In genomic region chr12:105105326-105105725, GRCm38 (mm10) we compare ENCODE assay signal across 37 mouse cellular contexts. TPM values are rescaled to one million over a fixed set of nuclear protein-coding genes. Genes with fewer than 3 reads are reported as not detected.
"Had no signal": no experiment of that assay in that cellular context is flagged by ENCODE, and none has a peak within 500 bp of the region (broad histone marks: within the 10 kb centered on the region; RNA-seq: fewer than 3 reads in every experiment).

No protein-coding gene starts in this region.

- H3K27ac ChIP-seq: embryonic facial prominence, embryonic 10.5 days; embryonic facial prominence, embryonic 12.5 days; embryonic facial prominence, embryonic 13.5 days; embryonic facial prominence, embryonic 15.5 days; forebrain, embryonic 10.5 days; forebrain, embryonic 12.5 days; forebrain, embryonic 15.5 days; gastrocnemius, adult 2 months had no signal

- H3K9ac ChIP-seq: embryonic facial prominence, embryonic 12.5 days; embryonic facial prominence, embryonic 13.5 days; embryonic facial prominence, embryonic 15.5 days; forebrain, embryonic 12.5 days; forebrain, embryonic 15.5 days; forebrain, postnatal 0 days had no signal

- H3K4me3 ChIP-seq: embryonic facial prominence, embryonic 10.5 days; embryonic facial prominence, embryonic 12.5 days; embryonic facial prominence, embryonic 13.5 days; embryonic facial prominence, embryonic 15.5 days; erythroblast, embryonic 14.5 days; forebrain, embryonic 10.5 days; forebrain, embryonic 12.5 days; forebrain, embryonic 15.5 days; gastrocnemius, adult 2 months had no signal

- H3K4me2 ChIP-seq: embryonic facial prominence, embryonic 12.5 days; embryonic facial prominence, embryonic 13.5 days; embryonic facial prominence, embryonic 15.5 days; forebrain, embryonic 12.5 days; forebrain, embryonic 15.5 days; heart, embryonic 11.5 days had no signal

- H3K27me3 ChIP-seq: embryonic facial prominence, embryonic 13.5 days; embryonic facial prominence, embryonic 15.5 days; forebrain, embryonic 15.5 days had no signal

- DNase-seq: cerebellum, adult 2 months; cerebellum, adult 8-10 months; cerebellum, adult 9-10 months; cerebellum, adult 9-11 months; cerebellum, postnatal 10 days; cerebellum, postnatal 25 days; cerebellum, postnatal 36 days; embryo, embryonic 11 days; forebrain, postnatal 0 days; gastrocnemius, adult 2 months; gastrocnemius, postnatal 10 days; gastrocnemius, postnatal 14 days; gastrocnemius, postnatal 25 days; gastrocnemius, postnatal 36 days; heart, adult 18-20 months had no signal

- H3K9me3 ChIP-seq: embryonic facial prominence, embryonic 10.5 days; embryonic facial prominence, embryonic 12.5 days; embryonic facial prominence, embryonic 13.5 days; embryonic facial prominence, embryonic 15.5 days; forebrain, embryonic 10.5 days; forebrain, embryonic 12.5 days; forebrain, embryonic 15.5 days had no signal

- ATAC-seq: forebrain, embryonic 14.5 days; forebrain, embryonic 15.5 days; forebrain, embryonic 16.5 days; forebrain, postnatal 0 days had no signal

- H3K36me3 ChIP-seq: embryonic facial prominence, embryonic 10.5 days; embryonic facial prominence, embryonic 12.5 days; embryonic facial prominence, embryonic 13.5 days; embryonic facial prominence, embryonic 15.5 days; forebrain, embryonic 10.5 days; forebrain, embryonic 12.5 days; forebrain, embryonic 15.5 days had no signal

RNA-seq across cellular contexts. Expression of gene Tcl1b2, which starts 40.5 kb away (rescaled TPM):
- total RNA-seq: common myeloid progenitor, adult 5-6 weeks; forebrain, postnatal 0 days; gastrocnemius, adult 18-20 months; gastrocnemius, adult 2 months; gastrocnemius, adult 8-10 months; gastrocnemius, postnatal 10 days; gastrocnemius, postnatal 14 days; gastrocnemius, postnatal 25 days; gastrocnemius, postnatal 36 days; gastrocnemius, postnatal 4 days; granulocyte monocyte progenitor cell, adult 5-6 weeks; heart, adult 18-20 months; heart, adult 8-10 months had no signal
- polyA plus RNA-seq: cerebellum, adult 2 months; cortical plate, adult 2 months; embryonic facial prominence, embryonic 10.5 days; embryonic facial prominence, embryonic 11.5 days; embryonic facial prominence, embryonic 12.5 days; embryonic facial prominence, embryonic 13.5 days; embryonic facial prominence, embryonic 14.5 days; embryonic facial prominence, embryonic 15.5 days; erythroblast, embryonic 14.5 days; forebrain, embryonic 10.5 days; forebrain, embryonic 12.5 days; forebrain, embryonic 14.5 days; forebrain, embryonic 15.5 days; forebrain, embryonic 16.5 days; forebrain, postnatal 0 days; frontal cortex, adult 2 months; gonadal fat pad, adult 2 months; heart, embryonic 11.5 days had no signal

RNA-seq across cellular contexts. Expression of gene Tcl1b1, which starts 54.2 kb away (rescaled TPM):
- total RNA-seq: common myeloid progenitor, adult 5-6 weeks; forebrain, postnatal 0 days; gastrocnemius, adult 18-20 months; gastrocnemius, adult 2 months; gastrocnemius, adult 8-10 months; gastrocnemius, postnatal 10 days; gastrocnemius, postnatal 14 days; gastrocnemius, postnatal 25 days; gastrocnemius, postnatal 36 days; gastrocnemius, postnatal 4 days; granulocyte monocyte progenitor cell, adult 5-6 weeks; heart, adult 18-20 months; heart, adult 8-10 months had no signal
- polyA plus RNA-seq: cerebellum, adult 2 months; cortical plate, adult 2 months; embryonic facial prominence, embryonic 10.5 days; embryonic facial prominence, embryonic 11.5 days; embryonic facial prominence, embryonic 12.5 days; embryonic facial prominence, embryonic 13.5 days; embryonic facial prominence, embryonic 14.5 days; embryonic facial prominence, embryonic 15.5 days; erythroblast, embryonic 14.5 days; forebrain, embryonic 10.5 days; forebrain, embryonic 12.5 days; forebrain, embryonic 14.5 days; forebrain, embryonic 15.5 days; forebrain, embryonic 16.5 days; forebrain, postnatal 0 days; frontal cortex, adult 2 months; gonadal fat pad, adult 2 months; heart, embryonic 11.5 days had no signal
